Mouse (Mus musculus) inflammation-experienced regulatory T-cells, adult 6 months (primary cell): ENCODE measurements around the gene Sertad3. TPM values are rescaled to one million over a fixed set of nuclear protein-coding genes. Genes with fewer than 3 reads are reported as not detected.

ENCODE experiments used
- ATAC-seq: one replicate; pipeline ENCODE4 v1.8.0; 2017
- polyA plus RNA-seq, 3 experiments: library from polyadenylated mRNA; unstranded; fragments of 100-300 nt; shearing (Covaris generic); gene quantifications; one replicate each; pipeline ENCODE4 v1.2.1; 2017

Gene Sertad3
- polyA plus RNA-seq = 10 to 100 TPM; 37.6 to 53.5 (median 42.6) TPM

- ATAC-seq = peak; percentile 81
Measured at GRCm38 (mm10) chr7:27473156-27473834, at the start of gene Sertad3. TSS of gene Sertad3 (plus strand) at chr7:27473768.

GRCm38 (mm10) chr7:27427387-27427786 is 46.2 kb upstream of the Sertad3 start:
- no peak for ATAC-seq

- ATAC-seq = no peak
Measured at GRCm38 (mm10) chr7:27428002-27428401, 45.6 kb upstream of the Sertad3 start.

- ATAC-seq = no peak
Measured at GRCm38 (mm10) chr7:27429135-27429534, 44.4 kb upstream of the Sertad3 start.

- ATAC-seq = no peak
Measured at GRCm38 (mm10) chr7:27433349-27433748, 40.2 kb upstream of the Sertad3 start.

GRCm38 (mm10) chr7:27433794-27434193 is 39.8 kb upstream of the Sertad3 start:
- ATAC-seq = no peak

- peak; percentile 63 for ATAC-seq
Measured at GRCm38 (mm10) chr7:27437544-27437943, 36.0 kb upstream of the Sertad3 start.

GRCm38 (mm10) chr7:27440014-27440413 is 33.6 kb upstream of the Sertad3 start:
- no peak for ATAC-seq

GRCm38 (mm10) chr7:27446051-27446450 is 27.5 kb upstream of the Sertad3 start:
- ATAC-seq = no peak

GRCm38 (mm10) chr7:27446521-27447418 is 26.8 kb upstream of the Sertad3 start:
- ATAC-seq = peak; percentile 23

GRCm38 (mm10) chr7:27447419-27448286 is 25.9 kb upstream of the Sertad3 start, which contains the start of the genes Sptbn4 and Blvrb:
TSS of gene Sptbn4 (minus strand) at chr7:27447686.
TSS of gene Blvrb (plus strand) at chr7:27447978.
- ATAC-seq = peak; percentile 88

- no peak for ATAC-seq
Measured at GRCm38 (mm10) chr7:27448421-27449206, 25.0 kb upstream of the Sertad3 start.

- ATAC-seq = no peak
Measured at GRCm38 (mm10) chr7:27449256-27449862, 24.2 kb upstream of the Sertad3 start.

- no peak for ATAC-seq
Measured at GRCm38 (mm10) chr7:27451359-27451758, 22.2 kb upstream of the Sertad3 start.

GRCm38 (mm10) chr7:27452206-27452770 is 21.3 kb upstream of the Sertad3 start:
- no peak for ATAC-seq

- ATAC-seq = no peak
Measured at GRCm38 (mm10) chr7:27454461-27455121, 19.0 kb upstream of the Sertad3 start.

- no peak for ATAC-seq
Measured at GRCm38 (mm10) chr7:27455273-27455672, 18.3 kb upstream of the Sertad3 start.

- ATAC-seq = no peak
Measured at GRCm38 (mm10) chr7:27458614-27459013, 15.0 kb upstream of the Sertad3 start.

GRCm38 (mm10) chr7:27459640-27460039 is 13.9 kb upstream of the Sertad3 start:
- no peak for ATAC-seq

- ATAC-seq = no peak
Measured at GRCm38 (mm10) chr7:27460477-27460876, 13.1 kb upstream of the Sertad3 start.
